Mouse (Mus musculus) MEL (cell line): ENCODE data around the gene Brca2. TPM values are rescaled to one million over a fixed set of nuclear protein-coding genes. Genes with fewer than 3 reads are reported as not detected.

Experiments
- DNase-seq: peaks from one replicate; pipeline ENCODE4 v3.0.0; 2011; ENCODE audit warnings: low read depth, low spot score
- H3K27ac ChIP-seq: 2 replicates; pipeline ENCODE4 v1.5.1; 2012; ENCODE audit warnings: low read depth, mild to moderate bottlenecking, control low read depth, low read length, moderate library complexity; ENCODE audit not compliant: control insufficient read depth
- H3K27me3 ChIP-seq, 2 experiments: fragments of 150-350 bp in 1 of 2; sonication (generic) in 1 of 2; 2 replicates each; pipeline ENCODE4 v1.6.1; 2012; ENCODE audit warnings: low read length in 2 of 2, mild to moderate bottlenecking in 2 of 2, improper control_type of control experiment in 1 of 2, moderate library complexity in 1 of 2; ENCODE audit not compliant: insufficient read depth in 2 of 2, control insufficient read depth in 1 of 2
- H3K36me3 ChIP-seq, 2 experiments: 2 replicates each; pipeline ENCODE4 v1.6.1; 2012 to 2014; ENCODE audit warnings: low read length in 2 of 2, improper control_type of control experiment in 1 of 2, inconsistent platforms in 1 of 2, mild to moderate bottlenecking in 1 of 2; ENCODE audit not compliant: insufficient read depth in 2 of 2, control insufficient read depth in 1 of 2
- H3K4me1 ChIP-seq, 2 experiments: fragments of 150-350 bp in 1 of 2; sonication (generic) in 1 of 2; 2 replicates each; pipeline ENCODE4 v1.6.1; 2012; ENCODE audit warnings: low read length in 2 of 2, improper control_type of control experiment in 1 of 2, mild to moderate bottlenecking in 1 of 2; ENCODE audit not compliant: insufficient read depth in 2 of 2, control insufficient read depth in 1 of 2
- H3K4me3 ChIP-seq, 2 experiments: fragments of 150-350 bp in 1 of 2; sonication (generic) in 1 of 2; 2 replicates each; pipeline ENCODE4 v1.5.1; 2012; ENCODE audit warnings: low read depth in 2 of 2, low read length in 2 of 2, mild to moderate bottlenecking in 2 of 2, moderate library complexity in 2 of 2, control low read depth in 1 of 2, improper control_type of control experiment in 1 of 2; ENCODE audit not compliant: control insufficient read depth in 1 of 2, insufficient read depth in 1 of 2
- H3K79me2 ChIP-seq: 2 replicates; pipeline ENCODE4 v1.6.1; 2012; ENCODE audit warnings: mild to moderate bottlenecking, low read length, moderate library complexity; ENCODE audit not compliant: control insufficient read depth, poor library complexity, insufficient read depth
- H3K9ac ChIP-seq: 2 replicates; pipeline ENCODE4 v1.6.1; 2012; ENCODE audit warnings: low read depth, mild to moderate bottlenecking, control low read depth, low read length, moderate library complexity; ENCODE audit not compliant: control insufficient read depth, poor library complexity, severe bottlenecking
- H3K9me3 ChIP-seq: fragments of 150-350 bp; sonication (generic); replicated peaks from 2 replicates; pipeline ENCODE4 v1.6.1; 2012; ENCODE audit warnings: mild to moderate bottlenecking, low read length, improper control_type of control experiment, moderate library complexity; ENCODE audit not compliant: insufficient read depth
- BHLHE40 ChIP-seq: IDR thresholded peaks from 2 replicates; pipeline ENCODE4 v1.6.1; 2012; ENCODE audit warnings: low read depth, mild to moderate bottlenecking, inconsistent platforms, low read length, improper control_type of control experiment, borderline replicate concordance
- CHD1 ChIP-seq: IDR thresholded peaks from 2 replicates; pipeline ENCODE4 v1.6.1; 2012; ENCODE audit warnings: low read depth, mild to moderate bottlenecking, inconsistent platforms, low read length, improper control_type of control experiment
- CHD2 ChIP-seq: IDR thresholded peaks from 2 replicates; pipeline ENCODE4 v1.6.1; 2011; ENCODE audit warnings: low read length, improper control_type of control experiment
- ELF1 ChIP-seq: IDR thresholded peaks from 2 replicates; pipeline ENCODE4 v1.6.1; 2014; ENCODE audit warnings: low read depth, mild to moderate bottlenecking, inconsistent platforms, low read length, improper control_type of control experiment, moderate library complexity
- EP300 ChIP-seq, 2 experiments: IDR thresholded peaks; 2 replicates each; pipeline ENCODE4 v1.6.1; 2011; ENCODE audit warnings: improper control_type of control experiment in 2 of 2, low read length in 2 of 2, low read depth in 1 of 2, mild to moderate bottlenecking in 1 of 2
- ETS1 ChIP-seq: IDR thresholded peaks from 2 replicates; pipeline ENCODE4 v1.6.1; 2012; ENCODE audit warnings: low read depth, mild to moderate bottlenecking, inconsistent platforms, low read length, improper control_type of control experiment, moderate library complexity
- GATA1 ChIP-seq: IDR thresholded peaks from 2 replicates; pipeline ENCODE4 v1.6.1; 2011; ENCODE audit warnings: low read depth, low read length, improper control_type of control experiment
- HCFC1 ChIP-seq: IDR thresholded peaks from 2 replicates; pipeline ENCODE4 v1.6.1; 2012; ENCODE audit warnings: low read depth, mild to moderate bottlenecking, inconsistent platforms, low read length, improper control_type of control experiment, moderate library complexity
- JUND ChIP-seq: IDR thresholded peaks from 2 replicates; pipeline ENCODE4 v1.6.1; 2011; ENCODE audit warnings: low read depth, mild to moderate bottlenecking, improper control_type of control experiment, low read length
- KAT2A ChIP-seq: conservative IDR thresholded peaks from 2 replicates; pipeline ENCODE4 v1.6.1; 2012; ENCODE audit warnings: low read depth, low read length, improper control_type of control experiment, inconsistent platforms
- MAFK ChIP-seq: IDR thresholded peaks from 2 replicates; pipeline ENCODE4 v1.6.1; 2011; ENCODE audit warnings: low read depth, mild to moderate bottlenecking, low read length, improper control_type of control experiment, borderline replicate concordance
- MAX ChIP-seq: IDR thresholded peaks from 2 replicates; pipeline ENCODE4 v1.6.1; 2011; ENCODE audit warnings: low read length, improper control_type of control experiment
- MAZ ChIP-seq: IDR thresholded peaks from 2 replicates; pipeline ENCODE4 v1.6.1; 2012; ENCODE audit warnings: low read depth, mild to moderate bottlenecking, inconsistent platforms, low read length, improper control_type of control experiment
- MXI1 ChIP-seq: IDR thresholded peaks from 2 replicates; pipeline ENCODE4 v1.6.1; 2011; ENCODE audit warnings: mild to moderate bottlenecking, low read depth, low read length, improper control_type of control experiment
- MYB ChIP-seq: IDR thresholded peaks from 2 replicates; pipeline ENCODE4 v1.6.1; 2011; ENCODE audit warnings: mild to moderate bottlenecking, low read depth, low read length, improper control_type of control experiment
- MYC ChIP-seq: IDR thresholded peaks from 2 replicates; pipeline ENCODE4 v1.6.1; 2011; ENCODE audit warnings: low read depth, mild to moderate bottlenecking, low read length, improper control_type of control experiment, moderate library complexity
- POLR2A ChIP-seq, 2 experiments: IDR thresholded peaks; 2 replicates each; pipeline ENCODE4 v1.6.1; 2011 to 2012; ENCODE audit warnings: low read length in 2 of 2, mild to moderate bottlenecking in 2 of 2, control low read depth in 1 of 2, improper control_type of control experiment in 1 of 2, low read depth in 1 of 2, moderate library complexity in 1 of 2; ENCODE audit not compliant: control insufficient read depth in 1 of 2, insufficient read depth in 1 of 2, poor library complexity in 1 of 2
- RCOR1 ChIP-seq: IDR thresholded peaks from 2 replicates; pipeline ENCODE4 v1.6.1; 2012; ENCODE audit warnings: low read depth, mild to moderate bottlenecking, inconsistent platforms, low read length, improper control_type of control experiment
- SIN3A ChIP-seq: IDR thresholded peaks from 2 replicates; pipeline ENCODE4 v1.6.1; 2012; ENCODE audit warnings: low read length, improper control_type of control experiment, inconsistent platforms
- SMC3 ChIP-seq: IDR thresholded peaks from 2 replicates; pipeline ENCODE4 v1.6.1; 2011; ENCODE audit warnings: low read depth, low read length, improper control_type of control experiment
- TAL1 ChIP-seq: IDR thresholded peaks from 2 replicates; pipeline ENCODE4 v1.6.1; 2012; ENCODE audit warnings: mild to moderate bottlenecking, inconsistent platforms, low read length, moderate library complexity, mixed read lengths
- TBP ChIP-seq: IDR thresholded peaks from 2 replicates; pipeline ENCODE4 v1.8.0; 2011; ENCODE audit warnings: low read depth, low read length, improper control_type of control experiment
- TCF12 ChIP-seq: IDR thresholded peaks from 2 replicates; pipeline ENCODE4 v1.6.1; 2014; ENCODE audit warnings: low read depth, mild to moderate bottlenecking, inconsistent platforms, low read length, improper control_type of control experiment, moderate library complexity
- UBTF ChIP-seq: IDR thresholded peaks from 2 replicates; pipeline ENCODE4 v1.6.1; 2012; ENCODE audit warnings: low read depth, mild to moderate bottlenecking, inconsistent platforms, low read length, improper control_type of control experiment, moderate library complexity, borderline replicate concordance; ENCODE audit not compliant: insufficient read depth
- ZC3H11A ChIP-seq: IDR thresholded peaks from 2 replicates; pipeline ENCODE4 v1.6.1; 2012; ENCODE audit warnings: low read depth, mild to moderate bottlenecking, inconsistent platforms, low read length, improper control_type of control experiment
- ZKSCAN1 ChIP-seq: IDR thresholded peaks from 2 replicates; pipeline ENCODE4 v1.6.1; 2012; ENCODE audit warnings: low read depth, mild to moderate bottlenecking, inconsistent platforms, low read length, improper control_type of control experiment, moderate library complexity
- ZMIZ1 ChIP-seq: IDR thresholded peaks from 2 replicates; pipeline ENCODE4 v1.6.1; 2012; ENCODE audit warnings: low read depth, mild to moderate bottlenecking, inconsistent platforms, low read length, improper control_type of control experiment, moderate library complexity
- ZNF384 ChIP-seq: IDR thresholded peaks from 2 replicates; pipeline ENCODE4 v1.6.1; 2012; ENCODE audit warnings: low read depth, mild to moderate bottlenecking, inconsistent platforms, low read length, improper control_type of control experiment
- polyA plus RNA-seq, 2 experiments: library from polyadenylated mRNA; stranded (reverse) in 1 of 2; unstranded in 1 of 2; fragments of >175 nt in 1 of 2; fragments of >200 nt in 1 of 2; gene quantifications; 2 replicates each; pipeline versions ENCODE4 v1.2.1 to v1.2.4; 2012; ENCODE audit warnings: low replicate concordance in 2 of 2, low read depth in 1 of 2; ENCODE audit not compliant: insufficient read length in 2 of 2, insufficient read depth in 1 of 2, missing spikeins in 1 of 2
- total RNA-seq: library from RNA; depleted of rRNA; stranded (reverse); fragments of 300-350 nt; gene quantifications from 2 replicates; pipeline ENCODE4 v1.2.3, GENCODE M21; 2012

Brca2 gene
- total and polyA plus RNA-seq, 3 experiments: 29.8 to 239 (median 53.4) TPM

DNA sequence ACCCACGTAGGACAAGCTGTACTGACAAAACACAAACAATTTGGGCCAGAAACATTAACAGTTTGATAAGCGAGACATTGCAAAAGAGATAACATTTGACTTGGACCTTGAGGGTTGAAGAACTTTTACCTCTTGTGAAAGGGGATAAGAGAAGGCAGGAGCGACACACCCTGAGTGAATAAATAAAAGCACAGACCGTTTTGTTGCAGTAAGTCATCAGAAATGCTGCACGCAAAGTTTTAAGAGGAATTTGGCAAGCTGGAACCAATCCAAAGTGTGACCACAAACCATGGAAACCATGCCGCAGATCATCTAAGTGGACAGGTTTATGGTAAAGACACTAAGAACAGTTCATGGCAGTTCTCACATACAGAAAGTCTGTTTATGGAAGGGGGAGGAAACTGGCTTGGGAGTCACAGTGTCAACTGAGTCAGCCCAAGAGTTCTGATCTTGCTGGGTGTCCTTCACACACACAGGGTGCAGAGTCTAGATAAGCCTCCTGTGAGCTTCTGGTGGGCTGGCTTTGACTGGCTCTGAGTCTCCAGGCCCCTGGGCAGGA is 56.3 kb downstream of the Brca2 start:
- H3K27ac ChIP-seq: peak overlapping the region; percentile 62
- H3K9me3 ChIP-seq: no peaks in the 10 kb centered on the region
- H3K4me1 ChIP-seq: peaks cover 30 to 35% of the 10 kb centered on the region in 2 experiments
- TF ChIP-seq MYC (peak; percentile 11; the same call in 1 of the 2 replicates), ETS1 (peak; percentile 81), POLR2A (IDR thresholded peaks at IDR 0.05; ENCODE audit: control insufficient read depth in 1 of 2, insufficient read depth in 1 of 2, low read depth in 1 of 2, low read length in 2 of 2, poor library complexity in 1 of 2) (no peak), MYB (peak; percentile 62), HCFC1 (no peak; the same call in 1 of the 2 replicates), TBP (no peak), KAT2A (no peak), ZMIZ1 (no peak; the same call in 1 of the 2 replicates), TAL1 (peak; percentile 88), ZKSCAN1 (peak; percentile 32; the same call in 1 of the 2 replicates), TCF12 (peak; percentile 76), JUND (no peak), MXI1 (peak; percentile 78), BHLHE40 (peak; percentile 10; the same call in 1 of the 2 replicates), GATA1 (peak; percentile 80), SMC3 (peak; percentile 19; the same call in 1 of the 2 replicates), SIN3A (peak; percentile 94), CHD2 (no peak; the same call in 1 of the 2 replicates), UBTF (no peak), ZC3H11A (peak; percentile 21; the same call in 1 of the 2 replicates), MAFK (0 out of 2 replicates have a peak, but pooled peaks have one; percentile 52), ELF1 (no peak), EP300 (IDR thresholded peaks at IDR 0.05; ENCODE audit: low read depth in 1 of 2, low read length in 2 of 2) (peak; percentile 53 to 57), MAZ (no peak), MAX (peak; percentile 29; the same call in 1 of the 2 replicates), ZNF384 (no peak), CHD1 (0 out of 2 replicates have a peak, but pooled peaks have one; percentile 29), RCOR1 (peak; percentile 59; the same call in 1 of the 2 replicates)
- peak; percentile 93 for DNase-seq
- no peaks in the 10 kb centered on the region for H3K27me3 ChIP-seq
- H3K4me3 ChIP-seq: peak overlapping the region; percentile 4 to 19
- no peaks in the 10 kb centered on the region for H3K79me2 ChIP-seq
- peaks cover 0 to 25% of the 10 kb centered on the region in 2 experiments; a peak in 2 of 4 replicates for H3K36me3 ChIP-seq
- peak overlapping the region; percentile 4 for H3K9ac ChIP-seq
